Mouse (Mus musculus): ENCODE measurements around the gene Prrxl1. TPM values are rescaled to one million over a fixed set of nuclear protein-coding genes. Genes with fewer than 3 reads are reported as not detected.

The Prrxl1 gene
- 0.04 TPM in 1 of 2 replicates, not detected in the other for polyA plus RNA-seq (2021; fragmentation: Nextera tagmentation)
- long read RNA-seq, experiment 1: 0 reads
- long read RNA-seq, experiment 2: 0 reads

GRCm38 (mm10) chr14:32599290-32600041 is at the start of gene Prrxl1:
Gene Prrxl1 (plus strand): TSS chr14:32599407.

GRCm38 (mm10) chr14:32685124-32685826 is 86.1 kb downstream of the Prrxl1 start, which contains the start of gene 3425401B19Rik:
Gene 3425401B19Rik (minus strand): TSS chr14:32685293.

Other genes starting within 250 kb of the Prrxl1 start
- 0.45 and 1.2 TPM in 2 replicates for gene 1700024G13Rik, start 211.0 kb upstream of the Prrxl1 start, polyA plus RNA-seq (2021; fragmentation: Nextera tagmentation)
- gene Slc18a3, start 134.6 kb upstream of the Prrxl1 start, polyA plus RNA-seq (2021; fragmentation: Nextera tagmentation): 1.2 and 1.3 TPM in 2 replicates
- gene Chat, start 133.4 kb upstream of the Prrxl1 start, polyA plus RNA-seq (2021; fragmentation: Nextera tagmentation): 1.2 and 1.5 TPM in 2 replicates
- 1.2 and 1.8 TPM in 2 replicates for gene Ercc6, start 85.9 kb upstream of the Prrxl1 start, polyA plus RNA-seq (2021; fragmentation: Nextera tagmentation)
- gene 3425401B19Rik, start 85.9 kb downstream of the Prrxl1 start, polyA plus RNA-seq (2021; fragmentation: Nextera tagmentation): 0.06 and 0.21 TPM in 2 replicates
- 0.49 and 1.1 TPM in 2 replicates for gene Tmem273, start 186.6 kb downstream of the Prrxl1 start, polyA plus RNA-seq (2021; fragmentation: Nextera tagmentation)
- 0.06 and 0.07 TPM in 2 replicates for gene Fam170b, start 234.6 kb downstream of the Prrxl1 start, polyA plus RNA-seq (2021; fragmentation: Nextera tagmentation)

Data from left cerebral cortex, adult 6 months (tissue).